17 mouse cellular contexts compared by ENCODE assay signal in genomic region chr6:42362974-42363373, GRCm38 (mm10). TPM values are rescaled to one million over a fixed set of nuclear protein-coding genes. Genes with fewer than 3 reads are reported as not detected.
A peak's percentile ranks its signal among the peaks of the same experiment; 100 is the strongest.
DNase-seq lines count a peak whose midpoint lies in the region; ATAC-seq and TF ChIP-seq lines count a peak whose summit lies in the region.
"Had no signal": no experiment of that assay in that cellular context is flagged by ENCODE, and none has a peak within 500 bp of the region (broad histone marks: within the 10 kb centered on the region; RNA-seq: fewer than 3 reads in every experiment).

No protein-coding gene starts in this region.

- H3K4me3 ChIP-seq in heart, embryonic 10.5 days: no peak overlapping the region
- no peak overlapping the region for H3K4me3 ChIP-seq in midbrain, embryonic 15.5 days
- no peak overlapping the region for H3K4me3 ChIP-seq in midbrain, embryonic 10.5 days
- no peak overlapping the region for H3K4me3 ChIP-seq in heart, postnatal 0 days (ENCODE audit: low read depth, low read length)
- H3K4me3 ChIP-seq: embryonic facial prominence, embryonic 10.5 days; limb, embryonic 15.5 days; neural tube, embryonic 15.5 days had no signal

- peaks cover 36% of the 10 kb centered on the region for H3K36me3 ChIP-seq in heart, embryonic 10.5 days
- peaks cover 11% of the 10 kb centered on the region for H3K36me3 ChIP-seq in midbrain, embryonic 15.5 days (replicated peaks)
- peaks cover 36% of the 10 kb centered on the region for H3K36me3 ChIP-seq in midbrain, embryonic 10.5 days
- H3K36me3 ChIP-seq in heart, postnatal 0 days (replicated peaks; ENCODE audit: control insufficient read depth, insufficient read depth, low read length): peaks cover 36% of the 10 kb centered on the region

- DNase-seq in heart, embryonic 10.5 days (ENCODE audit: low spot score): no peak
- DNase-seq in heart, adult 9 months (ENCODE audit: low spot score in 2 of 2): no peak
- no peak for DNase-seq in midbrain, embryonic 10.5 days (ENCODE audit: low spot score)
- DNase-seq in heart, postnatal 0 days (ENCODE audit: low spot score): no peak
- DNase-seq: cerebellum, adult 11 months; kidney, adult 9 months; right cerebral cortex, postnatal 14 days; thymus, adult 2 months had no signal

- peaks cover 40% of the 10 kb centered on the region for H3K4me1 ChIP-seq in heart, embryonic 10.5 days
- H3K4me1 ChIP-seq in midbrain, embryonic 15.5 days: no peaks in the 10 kb centered on the region
- peaks cover 9% of the 10 kb centered on the region; the same call in 1 of the 2 replicates for H3K4me1 ChIP-seq in midbrain, embryonic 10.5 days
- peaks cover 44% of the 10 kb centered on the region for H3K4me1 ChIP-seq in heart, postnatal 0 days (ENCODE audit: control insufficient read depth, insufficient read depth)
- H3K4me1 ChIP-seq: embryonic facial prominence, embryonic 10.5 days had no signal

- H3K9me3 ChIP-seq in heart, embryonic 10.5 days: no peaks in the 10 kb centered on the region
- H3K9me3 ChIP-seq in midbrain, embryonic 15.5 days: no peaks in the 10 kb centered on the region
- no peaks in the 10 kb centered on the region for H3K9me3 ChIP-seq in midbrain, embryonic 10.5 days (replicated peaks)
- no peaks in the 10 kb centered on the region for H3K9me3 ChIP-seq in heart, postnatal 0 days (replicated peaks; ENCODE audit: control insufficient read depth, low read length)
- H3K9me3 ChIP-seq: embryonic facial prominence, embryonic 10.5 days; limb, embryonic 15.5 days; neural tube, embryonic 15.5 days had no signal

- 38% methylated on average over 3 of the region's 3 CpGs for WGBS in heart, embryonic 10.5 days
- 54% methylated on average over 3 of the region's 3 CpGs for WGBS in midbrain, embryonic 15.5 days
- 70% methylated on average over 3 of the region's 3 CpGs for WGBS in midbrain, embryonic 10.5 days
- WGBS in heart, postnatal 0 days: 16% methylated on average over 3 of the region's 3 CpGs

- TF ChIP-seq EP300 in heart, postnatal 0 days (IDR thresholded peaks at IDR 0.05; ENCODE audit: low read depth): no peak

- no peak overlapping the region for H3K4me2 ChIP-seq in midbrain, embryonic 15.5 days
- H3K4me2 ChIP-seq in heart, postnatal 0 days (ENCODE audit: low read depth, low read length): no peak overlapping the region
- H3K4me2 ChIP-seq: limb, embryonic 15.5 days; neural tube, embryonic 15.5 days had no signal

- H3K27me3 ChIP-seq in heart, embryonic 10.5 days (ENCODE audit: insufficient read depth, poor library complexity, severe bottlenecking): no peaks in the 10 kb centered on the region
- H3K27me3 ChIP-seq in midbrain, embryonic 15.5 days (replicated peaks): no peaks in the 10 kb centered on the region
- no peaks in the 10 kb centered on the region for H3K27me3 ChIP-seq in midbrain, embryonic 10.5 days (ENCODE audit: low read depth, poor library complexity, severe bottlenecking)
- no peaks in the 10 kb centered on the region for H3K27me3 ChIP-seq in heart, postnatal 0 days (ENCODE audit: control insufficient read depth, insufficient read depth, low read length)
- H3K27me3 ChIP-seq: limb, embryonic 15.5 days; neural tube, embryonic 15.5 days had no signal

- no peak overlapping the region for H3K9ac ChIP-seq in midbrain, embryonic 15.5 days
- no peak overlapping the region for H3K9ac ChIP-seq in heart, postnatal 0 days (replicated peaks; ENCODE audit: low read depth, low read length)
- H3K9ac ChIP-seq: limb, embryonic 15.5 days; neural tube, embryonic 15.5 days had no signal

- peak overlapping the region; percentile 67; the same call in 1 of the 2 replicates for H3K27ac ChIP-seq in heart, embryonic 10.5 days
- no peak overlapping the region for H3K27ac ChIP-seq in midbrain, embryonic 15.5 days
- H3K27ac ChIP-seq in midbrain, embryonic 10.5 days (replicated peaks): no peak overlapping the region
- peak overlapping the region; percentile 39 for H3K27ac ChIP-seq in heart, postnatal 0 days (ENCODE audit: low read depth)
- H3K27ac ChIP-seq: embryonic facial prominence, embryonic 10.5 days; limb, embryonic 15.5 days; neural tube, embryonic 15.5 days had no signal

- ATAC-seq in midbrain, embryonic 15.5 days (replicated peaks): peak; percentile 25; the same call in 1 of the 2 replicates
- ATAC-seq in heart, postnatal 0 days (ENCODE audit: insufficient read depth, low read depth): no peak
- ATAC-seq in megakaryocyte progenitor cell, adult 5-6 weeks (replicated peaks; ENCODE audit: poor library complexity): peak; percentile 18; the same call in 1 of the 2 replicates
- no peak for ATAC-seq in erythroblast, adult 5-6 weeks (replicated peaks; ENCODE audit: low FRiP score, poor library complexity, severe bottlenecking)
- ATAC-seq: activated CD4-positive, CD25-positive, alpha-beta regulatory T cell, adult 4 months had no signal

- TF ChIP-seq CTCF in heart, postnatal 0 days (IDR thresholded peaks at IDR 0.05; ENCODE audit: low read depth): no peak

RNA-seq across cellular contexts. Expression of gene Epha1, which starts 10.1 kb away (rescaled TPM):
- polyA plus RNA-seq in heart, embryonic 10.5 days (2016; fragmentation: Nextera tagmentation; extraction: Ambion mirVana): 3.0 and 4.8 TPM in 2 replicates
- 0.37 and 0.43 TPM in 2 replicates for polyA plus RNA-seq in midbrain, embryonic 15.5 days (2015; fragmentation: Nextera tagmentation; extraction: Ambion mirVana)
- polyA plus RNA-seq in midbrain, embryonic 10.5 days (2016; fragmentation: Nextera tagmentation; extraction: Ambion mirVana): 1.2 and 1.5 TPM in 2 replicates
- total RNA-seq in heart, postnatal 0 days (2014; rRNA removed; ENCODE audit: low replicate concordance): 0.35 TPM in 1 of 2 replicates, not detected in the other
- 0.33 and 0.48 TPM in 2 replicates for polyA plus RNA-seq in heart, postnatal 0 days (2015; fragmentation: Nextera tagmentation; extraction: Ambion mirVana)
- 0.07 TPM in 1 of 2 replicates, not detected in the other for total RNA-seq in megakaryocyte progenitor cell, adult 5-6 weeks (2015)
- not detected in 2 replicates for total RNA-seq in megakaryocyte progenitor cell, adult 5-6 weeks (2017)
- total RNA-seq in erythroblast, adult 5-6 weeks (2015; ENCODE audit: low replicate concordance): not detected in 2 replicates
- not detected in 2 replicates for total RNA-seq in erythroblast, adult 5-6 weeks (2017; ENCODE audit: low replicate concordance)

RNA-seq across cellular contexts. Expression of gene Zyx, which starts 13.5 kb away (rescaled TPM):
- polyA plus RNA-seq in heart, embryonic 10.5 days (2016; fragmentation: Nextera tagmentation; extraction: Ambion mirVana): 165 and 193 TPM in 2 replicates
- polyA plus RNA-seq in midbrain, embryonic 15.5 days (2015; fragmentation: Nextera tagmentation; extraction: Ambion mirVana): 54.9 and 56.0 TPM in 2 replicates
- polyA plus RNA-seq in midbrain, embryonic 10.5 days (2016; fragmentation: Nextera tagmentation; extraction: Ambion mirVana): 84.5 and 88.1 TPM in 2 replicates
- total RNA-seq in heart, postnatal 0 days (2014; rRNA removed; ENCODE audit: low replicate concordance): 96.2 and 140 TPM in 2 replicates
- polyA plus RNA-seq in heart, postnatal 0 days (2015; fragmentation: Nextera tagmentation; extraction: Ambion mirVana): 86.4 and 89.9 TPM in 2 replicates
- total RNA-seq in megakaryocyte progenitor cell, adult 5-6 weeks (2015): 75.9 and 83.2 TPM in 2 replicates
- total RNA-seq in megakaryocyte progenitor cell, adult 5-6 weeks (2017): 18.1 and 22.2 TPM in 2 replicates
- total RNA-seq in erythroblast, adult 5-6 weeks (2015; ENCODE audit: low replicate concordance): 74.0 and 87.0 TPM in 2 replicates
- 7.7 and 14.1 TPM in 2 replicates for total RNA-seq in erythroblast, adult 5-6 weeks (2017; ENCODE audit: low replicate concordance)

RNA-seq across cellular contexts. Expression of gene Tas2r143, which starts 37.1 kb away (rescaled TPM):
- not detected in 2 replicates for polyA plus RNA-seq in heart, embryonic 10.5 days (2016; fragmentation: Nextera tagmentation; extraction: Ambion mirVana)
- not detected in 2 replicates for polyA plus RNA-seq in midbrain, embryonic 15.5 days (2015; fragmentation: Nextera tagmentation; extraction: Ambion mirVana)
- polyA plus RNA-seq in midbrain, embryonic 10.5 days (2016; fragmentation: Nextera tagmentation; extraction: Ambion mirVana): not detected in 2 replicates
- not detected in 2 replicates for total RNA-seq in heart, postnatal 0 days (2014; rRNA removed; ENCODE audit: low replicate concordance)
- not detected in 2 replicates for polyA plus RNA-seq in heart, postnatal 0 days (2015; fragmentation: Nextera tagmentation; extraction: Ambion mirVana)
- total RNA-seq in megakaryocyte progenitor cell, adult 5-6 weeks (2015): not detected in 2 replicates
- total RNA-seq in megakaryocyte progenitor cell, adult 5-6 weeks (2017): 1.1 TPM in 1 of 2 replicates, not detected in the other
- total RNA-seq in erythroblast, adult 5-6 weeks (2015; ENCODE audit: low replicate concordance): not detected in 2 replicates
- not detected in 2 replicates for total RNA-seq in erythroblast, adult 5-6 weeks (2017; ENCODE audit: low replicate concordance)
- total RNA-seq: midbrain, postnatal 0 days had no signal
- polyA plus RNA-seq: activated CD4-positive, CD25-positive, alpha-beta regulatory T cell, adult 4 months; embryonic facial prominence, embryonic 10.5 days; limb, embryonic 15.5 days; midbrain, postnatal 0 days; neural tube, embryonic 15.5 days had no signal

RNA-seq across cellular contexts. Expression of gene Fam131b, which starts 38.5 kb away (rescaled TPM):
- polyA plus RNA-seq in heart, embryonic 10.5 days (2016; fragmentation: Nextera tagmentation; extraction: Ambion mirVana): 0.21 and 0.30 TPM in 2 replicates
- polyA plus RNA-seq in midbrain, embryonic 15.5 days (2015; fragmentation: Nextera tagmentation; extraction: Ambion mirVana): 7.4 and 8.0 TPM in 2 replicates
- 2.2 and 2.4 TPM in 2 replicates for polyA plus RNA-seq in midbrain, embryonic 10.5 days (2016; fragmentation: Nextera tagmentation; extraction: Ambion mirVana)
- total RNA-seq in heart, postnatal 0 days (2014; rRNA removed; ENCODE audit: low replicate concordance): 0.88 and 1.4 TPM in 2 replicates
- 0.08 TPM in 2 replicates for polyA plus RNA-seq in heart, postnatal 0 days (2015; fragmentation: Nextera tagmentation; extraction: Ambion mirVana)
- total RNA-seq in megakaryocyte progenitor cell, adult 5-6 weeks (2015): not detected in 2 replicates
- not detected in 2 replicates for total RNA-seq in megakaryocyte progenitor cell, adult 5-6 weeks (2017)
- total RNA-seq in erythroblast, adult 5-6 weeks (2015; ENCODE audit: low replicate concordance): not detected in 2 replicates
- total RNA-seq in erythroblast, adult 5-6 weeks (2017; ENCODE audit: low replicate concordance): not detected in 2 replicates
- total RNA-seq: granulocyte monocyte progenitor cell, adult 5-6 weeks had no signal
- polyA plus RNA-seq: activated CD4-positive, CD25-positive, alpha-beta regulatory T cell, adult 4 months had no signal

RNA-seq across cellular contexts. Expression of gene Tas2r135, which starts 42.3 kb away (rescaled TPM):
- polyA plus RNA-seq in heart, embryonic 10.5 days (2016; fragmentation: Nextera tagmentation; extraction: Ambion mirVana): not detected in 2 replicates
- not detected in 2 replicates for polyA plus RNA-seq in midbrain, embryonic 15.5 days (2015; fragmentation: Nextera tagmentation; extraction: Ambion mirVana)
- polyA plus RNA-seq in midbrain, embryonic 10.5 days (2016; fragmentation: Nextera tagmentation; extraction: Ambion mirVana): not detected in 2 replicates
- total RNA-seq in heart, postnatal 0 days (2014; rRNA removed; ENCODE audit: low replicate concordance): not detected in 2 replicates
- not detected in 2 replicates for polyA plus RNA-seq in heart, postnatal 0 days (2015; fragmentation: Nextera tagmentation; extraction: Ambion mirVana)
- not detected in 2 replicates for total RNA-seq in megakaryocyte progenitor cell, adult 5-6 weeks (2015)
- not detected in 2 replicates for total RNA-seq in megakaryocyte progenitor cell, adult 5-6 weeks (2017)
- total RNA-seq in erythroblast, adult 5-6 weeks (2015; ENCODE audit: low replicate concordance): not detected in 2 replicates
- total RNA-seq in erythroblast, adult 5-6 weeks (2017; ENCODE audit: low replicate concordance): not detected in 2 replicates
- total RNA-seq: granulocyte monocyte progenitor cell, adult 5-6 weeks; midbrain, postnatal 0 days had no signal
- polyA plus RNA-seq: embryonic facial prominence, embryonic 10.5 days; limb, embryonic 15.5 days; midbrain, postnatal 0 days; neural tube, embryonic 15.5 days; thymus, adult 2 months had no signal

Comparison
In these comparisons a context has a peak if more than half of its experiments do, and no peak if none do; other contexts are left out.
1. H3K27ac ChIP-seq: peak in heart, embryonic 10.5 days (single experiment) and heart, postnatal 0 days (single experiment); none in midbrain, embryonic 15.5 days (single experiment) and midbrain, embryonic 10.5 days (single experiment).
2. ATAC-seq: peak in midbrain, embryonic 15.5 days (single experiment) and megakaryocyte progenitor cell, adult 5-6 weeks (single experiment); none in heart, postnatal 0 days (single experiment) and erythroblast, adult 5-6 weeks (single experiment).